Comparison of ENCODE assay signal across 18 mouse cellular contexts in the genomic region with DNA sequence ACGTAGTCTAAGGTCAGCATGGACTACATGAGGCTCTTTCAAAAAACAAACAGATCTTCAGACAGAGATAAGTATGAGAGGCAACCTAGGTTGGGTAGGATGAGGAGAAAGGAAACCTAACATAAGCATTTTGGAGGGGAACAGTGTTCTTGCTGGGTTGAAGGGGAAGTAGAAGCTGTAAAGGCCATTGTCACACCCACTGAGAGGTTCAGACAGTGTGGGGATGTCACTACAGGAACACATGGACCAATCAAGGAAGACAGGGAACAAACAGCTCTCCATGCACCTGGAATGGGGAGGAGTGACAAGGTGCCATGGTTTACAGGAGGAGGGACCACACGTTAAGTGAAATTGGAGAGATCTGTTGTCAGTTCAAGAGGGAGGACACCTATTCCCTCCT.
"Had no signal": no experiment of that assay in that cellular context is flagged by ENCODE, and none has a peak within 500 bp of the region (broad histone marks: within the 10 kb centered on the region; RNA-seq: fewer than 3 reads in every experiment).

No protein-coding gene starts in this region.

- H3K27ac ChIP-seq: liver, embryonic 14.5 days; midbrain, embryonic 10.5 days; midbrain, embryonic 12.5 days; neural tube, embryonic 12.5 days had no signal

- H3K4me3 ChIP-seq: midbrain, embryonic 10.5 days; midbrain, embryonic 12.5 days; neural tube, embryonic 12.5 days had no signal

- H3K4me1 ChIP-seq: midbrain, embryonic 10.5 days; midbrain, embryonic 12.5 days; neural tube, embryonic 12.5 days had no signal

- H3K27me3 ChIP-seq: midbrain, embryonic 12.5 days; neural tube, embryonic 12.5 days had no signal

- DNase-seq: lung, adult 18-20 months; lung, embryonic 14.5 days; lung, postnatal 10 days; lung, postnatal 4 days; midbrain, embryonic 14.5 days; retina, postnatal 1 day; right cerebral cortex, adult 18-20 months; right cerebral cortex, postnatal 25 days; right cerebral cortex, postnatal 4 days; spleen, adult 18-20 months; thymus, adult 2 months; thymus, postnatal 25 days; thymus, postnatal 4 days had no signal

- H3K36me3 ChIP-seq: midbrain, embryonic 10.5 days; midbrain, embryonic 12.5 days; neural tube, embryonic 12.5 days had no signal

- H3K9ac ChIP-seq: liver, embryonic 14.5 days; lung, embryonic 14.5 days; midbrain, embryonic 12.5 days; neural tube, embryonic 12.5 days had no signal

- H3K4me2 ChIP-seq: lung, embryonic 14.5 days; midbrain, embryonic 12.5 days; neural tube, embryonic 12.5 days had no signal

- ATAC-seq: midbrain, embryonic 16.5 days had no signal

- H3K9me3 ChIP-seq: midbrain, embryonic 10.5 days; midbrain, embryonic 12.5 days; neural tube, embryonic 12.5 days had no signal
